In genomic region chr7:67412686-67413085, GRCm38 (mm10) we compare ENCODE assay signal across 20 mouse cellular contexts. TPM values are rescaled to one million over a fixed set of nuclear protein-coding genes. Genes with fewer than 3 reads are reported as not detected.
DNase-seq lines count a peak whose midpoint lies in the region; ATAC-seq lines count a peak whose summit lies in the region.
"Had no signal": no experiment of that assay in that cellular context is flagged by ENCODE, and none has a peak within 500 bp of the region (broad histone marks: within the 10 kb centered on the region; RNA-seq: fewer than 3 reads in every experiment).

No protein-coding gene starts in this region.

- H3K9ac ChIP-seq in forebrain, embryonic 12.5 days: 0 out of 2 replicates have a peak overlapping the region, but pooled peaks have one; percentile 17
- H3K9ac ChIP-seq in forebrain, embryonic 14.5 days (ENCODE audit: low read length): no peak overlapping the region
- H3K9ac ChIP-seq: forebrain, postnatal 0 days; lung, embryonic 15.5 days; neural tube, embryonic 13.5 days had no signal

- H3K4me1 ChIP-seq in forebrain, embryonic 12.5 days: no peaks in the 10 kb centered on the region
- H3K4me1 ChIP-seq in forebrain, embryonic 14.5 days (ENCODE audit: control insufficient read depth, insufficient read depth, low read length): no peaks in the 10 kb centered on the region
- H3K4me1 ChIP-seq: lung, embryonic 15.5 days; neural tube, embryonic 13.5 days had no signal

- no peaks in the 10 kb centered on the region for H3K27me3 ChIP-seq in forebrain, embryonic 12.5 days
- H3K27me3 ChIP-seq in forebrain, embryonic 14.5 days (replicated peaks; ENCODE audit: control insufficient read depth, insufficient read depth, low read length): no peaks in the 10 kb centered on the region
- H3K27me3 ChIP-seq: lung, embryonic 15.5 days; neural tube, embryonic 13.5 days had no signal

- no peak overlapping the region for H3K27ac ChIP-seq in forebrain, embryonic 12.5 days
- H3K27ac ChIP-seq in forebrain, embryonic 14.5 days (ENCODE audit: low read depth, low read length): no peak overlapping the region
- H3K27ac ChIP-seq: lung, embryonic 15.5 days; neural tube, embryonic 13.5 days; stomach, postnatal 0 days had no signal

- ATAC-seq in forebrain, embryonic 12.5 days (ENCODE audit: low FRiP score): no peak
- ATAC-seq in forebrain, embryonic 14.5 days: no peak
- ATAC-seq: forebrain, postnatal 0 days; hindbrain, embryonic 16.5 days had no signal

- H3K4me2 ChIP-seq in forebrain, embryonic 12.5 days: no peak overlapping the region
- H3K4me2 ChIP-seq in forebrain, embryonic 14.5 days (ENCODE audit: low read length): no peak overlapping the region
- H3K4me2 ChIP-seq: heart, embryonic 11.5 days; liver, embryonic 11.5 days; lung, embryonic 15.5 days; neural tube, embryonic 13.5 days had no signal

- H3K4me3 ChIP-seq in forebrain, embryonic 12.5 days (replicated peaks): no peak overlapping the region
- H3K4me3 ChIP-seq in forebrain, embryonic 14.5 days (ENCODE audit: low read depth, low read length): no peak overlapping the region
- H3K4me3 ChIP-seq: lung, embryonic 15.5 days; neural tube, embryonic 13.5 days had no signal

- no peak for DNase-seq in forebrain, embryonic 14.5 days (ENCODE audit: low spot score)
- DNase-seq in right cerebral cortex, adult 18-20 months: peak; percentile 75
- DNase-seq in right cerebral cortex, postnatal 4 days: no peak
- DNase-seq in telencephalon, adult 2 months (ENCODE audit: low read depth, low spot score): peak; percentile 55
- no peak for DNase-seq in cerebellum, adult 9-11 months
- DNase-seq in cerebellum, postnatal 25 days: no peak
- DNase-seq in heart, postnatal 25 days (ENCODE audit: low spot score): no peak
- DNase-seq: cerebellum, adult 18-20 months; forebrain, postnatal 0 days; gastrocnemius, postnatal 25 days; heart, postnatal 36 days; kidney, adult 2 months; kidney, postnatal 4 days had no signal

- H3K36me3 ChIP-seq in forebrain, embryonic 12.5 days (replicated peaks): no peaks in the 10 kb centered on the region
- H3K36me3 ChIP-seq in forebrain, embryonic 14.5 days (ENCODE audit: control insufficient read depth, insufficient read depth, low read length): no peaks in the 10 kb centered on the region
- H3K36me3 ChIP-seq: lung, embryonic 15.5 days; neural tube, embryonic 13.5 days had no signal

- 85% methylated on average over 10 of the region's 10 CpGs for WGBS in forebrain, embryonic 12.5 days
- 87% methylated on average over 10 of the region's 10 CpGs for WGBS in forebrain, embryonic 14.5 days

- intact Hi-C loops in heart, postnatal 25 days (cut with DNase I): no loop called here

- no peaks in the 10 kb centered on the region for H3K9me3 ChIP-seq in forebrain, embryonic 12.5 days
- no peaks in the 10 kb centered on the region for H3K9me3 ChIP-seq in forebrain, embryonic 14.5 days (replicated peaks; ENCODE audit: control insufficient read depth, low read length)
- H3K9me3 ChIP-seq: lung, embryonic 15.5 days; neural tube, embryonic 13.5 days had no signal

RNA-seq across cellular contexts. Expression of gene Mef2a, which starts 40.0 kb away (rescaled TPM):
- polyA plus RNA-seq in forebrain, embryonic 12.5 days (2016; fragmentation: Nextera tagmentation; extraction: Ambion mirVana): 30.6 and 32.1 TPM in 2 replicates
- 27.9 and 39.4 TPM in 2 replicates for polyA plus RNA-seq in forebrain, embryonic 14.5 days (2014; fragmentation: Nextera tagmentation; extraction: Ambion mirVana)
- 100 to 1,000 TPM; 130 to 147 TPM for total RNA-seq in heart, postnatal 25 days (2021)

Comparison
In these comparisons a context has a peak if more than half of its experiments do, and no peak if none do; other contexts are left out.
1. DNase-seq: peak in right cerebral cortex, adult 18-20 months (single experiment) and telencephalon, adult 2 months (single experiment); none in forebrain, embryonic 14.5 days (single experiment), right cerebral cortex, postnatal 4 days (single experiment), cerebellum, adult 9-11 months (single experiment), cerebellum, postnatal 25 days (0 of 2) and heart, postnatal 25 days (single experiment).